Mouse (Mus musculus): ENCODE measurements around the gene Gm960.

GRCm38 (mm10) chr19:4708765-4709164 is 10.3 kb upstream of the Gm960 start:
- TF ChIP-seq CTCF (IDR thresholded peaks at IDR 0.05; ENCODE audit: control insufficient read depth, insufficient read depth, insufficient replicate concordance, low read depth, low read length) = no peak
- TF ChIP-seq POLR2A (IDR thresholded peaks at IDR 0.05; ENCODE audit: control insufficient read depth, low read depth, low read length) = no peak
